Mouse (Mus musculus) hindbrain, embryonic 11.5 days (tissue): ENCODE measurements at regions not wholly inside any gene's neighbourhood (a gene's known extent, or its start where the extent isn't known, plus 50 kb on each side); places are given as distances from the start of the nearest gene placed in this dataset.

Source experiments
- ATAC-seq: fragments of 200-750 bp; cut with Nextera tagmentation; 2 replicates; pipeline ENCODE4 v1.8.0; 2017; ENCODE audit warnings: mild to moderate bottlenecking, moderate TSS enrichment, moderate library complexity; ENCODE audit not compliant: low FRiP score
- DNase-seq: peaks from one replicate; pipeline ENCODE4 v3.0.0-alpha.2; 2015; ENCODE audit warnings: low spot score
- H3K27ac ChIP-seq: fragments of 300-500 bp; sonication (generic); 2 replicates; pipeline ENCODE4 v1.5.1; 2014; ENCODE audit warnings: mild to moderate bottlenecking, low read depth, low read length
- H3K27me3 ChIP-seq: fragments of 300-500 bp; sonication (generic); 2 replicates; pipeline ENCODE4 v1.6.1; 2014; ENCODE audit warnings: mild to moderate bottlenecking, low read length, moderate library complexity, mixed read lengths; ENCODE audit not compliant: control insufficient read depth, insufficient read depth
- H3K36me3 ChIP-seq: fragments of 300-500 bp; sonication (generic); 2 replicates; pipeline ENCODE4 v1.6.1; 2014; ENCODE audit warnings: mild to moderate bottlenecking, low read length, moderate library complexity, mixed read lengths; ENCODE audit not compliant: control insufficient read depth, insufficient read depth
- H3K4me1 ChIP-seq: fragments of 300-500 bp; sonication (generic); replicated peaks from 2 replicates; pipeline ENCODE4 v1.6.1; 2014; ENCODE audit warnings: low read length, mixed read lengths; ENCODE audit not compliant: control insufficient read depth, insufficient read depth
- H3K4me2 ChIP-seq: fragments of 300-500 bp; sonication (generic); replicated peaks from 2 replicates; pipeline ENCODE4 v1.6.1; 2014; ENCODE audit warnings: mild to moderate bottlenecking, low read depth, low read length
- H3K4me3 ChIP-seq: fragments of 300-500 bp; sonication (generic); 2 replicates; pipeline ENCODE4 v1.5.1; 2014; ENCODE audit warnings: low read depth, low read length
- H3K9ac ChIP-seq: fragments of 300-500 bp; sonication (generic); 2 replicates; pipeline ENCODE4 v1.6.1; 2014; ENCODE audit warnings: low read depth, low read length
- H3K9me3 ChIP-seq: fragments of 300-500 bp; sonication (generic); 2 replicates; pipeline ENCODE4 v1.6.1; 2016; ENCODE audit warnings: low read length; ENCODE audit not compliant: control insufficient read depth
- WGBS: fragments of 180-500 bp; shearing (Covaris S2); extraction: QIAGEN DNeasy Blood & Tissue Kit; methylation state at CpG from one replicate; pipeline ENCODE4 v1.1.7; 2014; 5-methylcytosine and 5-hydroxymethylcytosine counted together

- WGBS, result 86% methylated on average over 6 of the region's 6 CpGs
Observed at GRCm38 (mm10) chr12:8070788-8071187, 93.3 kb downstream of the Apob start.

GRCm38 (mm10) chr12:8071286-8071685, 93.8 kb downstream of the Apob start:
- Histone ChIP-seq H3K36me3 (no peaks in the 10 kb centered on the region), H3K27ac (no peak overlapping the region), H3K4me1 (no peaks in the 10 kb centered on the region), H3K4me2 (no peak overlapping the region), H3K9me3 (no peaks in the 10 kb centered on the region), H3K27me3 (no peaks in the 10 kb centered on the region), H3K4me3 (no peak overlapping the region), H3K9ac (no peak overlapping the region)
- ATAC-seq (no peak), DNase-seq (no peak)
- WGBS, result 83% methylated on average over 4 of the region's 4 CpGs

More at GRCm38 (mm10) chr12:8070788-8071187, 93.3 kb downstream of the Apob start:
- DNase-seq (no peak), ATAC-seq (no peak)
- Histone ChIP-seq H3K4me3 (no peak overlapping the region), H3K9ac (no peak overlapping the region), H3K4me2 (no peak overlapping the region), H3K36me3 (no peaks in the 10 kb centered on the region), H3K27me3 (no peaks in the 10 kb centered on the region), H3K9me3 (no peaks in the 10 kb centered on the region), H3K4me1 (no peaks in the 10 kb centered on the region), H3K27ac (no peak overlapping the region)

- Histone ChIP-seq H3K4me2 (no peak overlapping the region), H3K4me3 (no peak overlapping the region), H3K9ac (no peak overlapping the region), H3K36me3 (no peaks in the 10 kb centered on the region), H3K9me3 (no peaks in the 10 kb centered on the region), H3K4me1 (no peaks in the 10 kb centered on the region), H3K27ac (no peak overlapping the region), H3K27me3 (no peaks in the 10 kb centered on the region)
- no peak for DNase-seq
- ATAC-seq, result no peak
Observed at GRCm38 (mm10) chr12:8076010-8076540, 98.6 kb downstream of the Apob start.

GRCm38 (mm10) chr12:8077346-8077745, 99.9 kb downstream of the Apob start:
- no peaks in the 10 kb centered on the region for H3K4me1 ChIP-seq
- ATAC-seq, result no peak
- H3K9ac ChIP-seq, result no peak overlapping the region
- WGBS, result 85% methylated on average over 4 of the region's 4 CpGs
- DNase-seq, result no peak
- no peaks in the 10 kb centered on the region for H3K36me3 ChIP-seq
- no peak overlapping the region for H3K27ac ChIP-seq
- no peaks in the 10 kb centered on the region for H3K27me3 ChIP-seq
- no peak overlapping the region for H3K4me2 ChIP-seq
- H3K9me3 ChIP-seq, result no peaks in the 10 kb centered on the region
- no peak overlapping the region for H3K4me3 ChIP-seq

GRCm38 (mm10) chr12:8078046-8078445, 100.6 kb downstream of the Apob start:
- Histone ChIP-seq H3K27me3 (no peaks in the 10 kb centered on the region), H3K36me3 (no peaks in the 10 kb centered on the region), H3K27ac (no peak overlapping the region), H3K9me3 (no peaks in the 10 kb centered on the region), H3K4me3 (no peak overlapping the region), H3K4me2 (no peak overlapping the region), H3K9ac (no peak overlapping the region), H3K4me1 (no peaks in the 10 kb centered on the region)
- DNase-seq, result no peak
- ATAC-seq, result no peak
- 85% methylated on average over 3 of the region's 3 CpGs for WGBS

GRCm38 (mm10) chr12:8082688-8083661, 105.5 kb downstream of the Apob start:
- Histone ChIP-seq H3K36me3 (no peaks in the 10 kb centered on the region), H3K27ac (no peak overlapping the region), H3K27me3 (no peaks in the 10 kb centered on the region), H3K4me1 (no peaks in the 10 kb centered on the region), H3K4me3 (no peak overlapping the region), H3K9ac (no peak overlapping the region), H3K9me3 (no peaks in the 10 kb centered on the region), H3K4me2 (no peak overlapping the region)
- 78% methylated on average over 8 of the region's 8 CpGs for WGBS
- ATAC-seq (no peak), DNase-seq (no peak)

- DNase-seq (no peak), ATAC-seq (no peak)
- no peak overlapping the region for H3K4me3 ChIP-seq
- no peaks in the 10 kb centered on the region for H3K36me3 ChIP-seq
- no peak overlapping the region for H3K4me2 ChIP-seq
- no peaks in the 10 kb centered on the region for H3K27me3 ChIP-seq
- no peak overlapping the region for H3K9ac ChIP-seq
- no peaks in the 10 kb centered on the region for H3K9me3 ChIP-seq
- 84% methylated on average over 1 of the region's 3 CpGs for WGBS
- no peaks in the 10 kb centered on the region for H3K4me1 ChIP-seq
- H3K27ac ChIP-seq, result no peak overlapping the region
Observed at GRCm38 (mm10) chr12:8087958-8088357, 110.5 kb downstream of the Apob start.

- H3K27ac ChIP-seq, result no peak overlapping the region
- no peaks in the 10 kb centered on the region for H3K27me3 ChIP-seq
- no peaks in the 10 kb centered on the region for H3K4me1 ChIP-seq
- H3K9me3 ChIP-seq, result no peaks in the 10 kb centered on the region
- ATAC-seq, result no peak
- no peak overlapping the region for H3K9ac ChIP-seq
- no peaks in the 10 kb centered on the region for H3K36me3 ChIP-seq
- H3K4me2 ChIP-seq, result no peak overlapping the region
- DNase-seq, result no peak
- H3K4me3 ChIP-seq, result no peak overlapping the region
- WGBS, result 75% methylated on average over 8 of the region's 8 CpGs
Observed at GRCm38 (mm10) chr12:8089423-8090278, 112.2 kb downstream of the Apob start.
